Mouse (Mus musculus) urinary bladder, postnatal 4 days (tissue): Measurements from ENCODE around the gene Kat2b.
"Not testable (repeated sequence)": the region's sequence is repeated elsewhere in the genome, so short reads cannot be mapped to it uniquely, and the experiment has no call there.

Experiments
- DNase-seq, 2 experiments: peaks; one replicate each; pipeline ENCODE4 v3.0.0; 2021 to 2022; ENCODE audit warnings: low spot score in 2 of 2

The Kat2b gene

GRCm38 (mm10) chr17:53569829-53570228 is 3.2 kb downstream of the Kat2b start:
- DNase-seq = peak; percentile 47 to 83

GRCm38 (mm10) chr17:53570361-53570875 is 3.8 kb downstream of the Kat2b start:
- no peak for DNase-seq

GRCm38 (mm10) chr17:53570932-53571331 is 4.3 kb downstream of the Kat2b start:
- DNase-seq = not testable (repeated sequence)

GRCm38 (mm10) chr17:53573019-53573556 is 6.4 kb downstream of the Kat2b start:
- no peak for DNase-seq

- no peak for DNase-seq
Measured at GRCm38 (mm10) chr17:53577151-53577550, 10.5 kb downstream of the Kat2b start.

DNA sequence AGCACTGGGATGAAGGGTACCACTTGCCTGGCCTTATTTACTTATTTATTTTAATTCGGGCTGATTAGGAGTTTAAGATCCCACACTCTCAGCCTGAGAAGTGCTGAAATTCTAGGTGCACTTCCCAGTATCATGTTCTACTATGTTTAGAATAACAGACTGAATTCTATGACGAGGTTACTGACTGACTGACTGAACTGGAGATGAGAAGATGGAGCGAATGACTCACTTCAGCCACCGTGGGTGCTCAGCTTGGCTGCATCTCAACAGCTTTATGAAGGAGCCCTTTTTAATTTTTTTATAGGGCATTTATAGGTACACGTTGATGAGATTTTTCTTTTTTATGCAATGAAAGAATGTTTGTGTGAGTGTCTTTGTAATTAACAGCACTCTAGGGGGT is 11.1 kb downstream of the Kat2b start:
- DNase-seq = no peak

- no peak for DNase-seq
Measured at GRCm38 (mm10) chr17:53578249-53578648, 11.6 kb downstream of the Kat2b start.

DNA sequence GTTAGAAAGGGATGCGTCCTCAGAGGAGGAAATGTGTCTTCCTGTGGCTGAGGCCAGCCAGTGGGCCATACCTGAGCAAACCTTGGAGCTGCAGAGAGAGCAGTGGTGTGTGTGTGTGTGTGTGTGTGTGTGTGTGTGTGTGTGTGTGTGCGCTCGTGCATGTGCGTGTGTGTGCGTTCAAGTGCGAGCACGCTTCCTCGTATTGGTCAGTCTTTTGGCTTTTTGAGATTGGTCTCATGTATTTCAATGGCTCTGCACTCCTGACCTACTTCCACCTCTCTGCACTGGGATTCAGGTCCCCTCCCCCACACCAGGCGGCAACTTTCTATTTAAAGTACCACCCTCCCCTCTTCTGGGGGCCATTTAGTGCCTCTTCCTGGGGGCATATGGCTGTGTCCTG is 12.1 kb downstream of the Kat2b start:
- DNase-seq = no peak

DNA sequence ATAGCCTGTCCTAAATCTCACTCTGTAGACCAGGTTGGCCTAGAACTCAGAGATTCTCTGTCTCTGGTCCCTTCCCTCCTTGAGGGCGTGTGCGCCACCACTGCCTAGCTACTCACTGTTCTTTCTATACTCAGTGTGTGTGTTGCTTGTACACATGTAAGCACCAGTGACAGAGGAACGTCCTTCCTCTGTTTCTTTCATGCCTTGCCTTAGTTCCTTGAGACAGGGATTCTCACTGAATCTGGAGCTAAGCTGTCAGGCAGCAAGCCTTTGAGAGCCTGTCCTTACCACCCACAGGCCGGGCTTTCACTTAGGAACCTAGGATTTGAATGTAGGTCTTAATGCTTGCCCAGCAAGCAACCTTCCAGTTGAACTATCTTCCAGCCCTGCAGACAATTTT is 13.0 kb downstream of the Kat2b start:
- no peak for DNase-seq

DNA sequence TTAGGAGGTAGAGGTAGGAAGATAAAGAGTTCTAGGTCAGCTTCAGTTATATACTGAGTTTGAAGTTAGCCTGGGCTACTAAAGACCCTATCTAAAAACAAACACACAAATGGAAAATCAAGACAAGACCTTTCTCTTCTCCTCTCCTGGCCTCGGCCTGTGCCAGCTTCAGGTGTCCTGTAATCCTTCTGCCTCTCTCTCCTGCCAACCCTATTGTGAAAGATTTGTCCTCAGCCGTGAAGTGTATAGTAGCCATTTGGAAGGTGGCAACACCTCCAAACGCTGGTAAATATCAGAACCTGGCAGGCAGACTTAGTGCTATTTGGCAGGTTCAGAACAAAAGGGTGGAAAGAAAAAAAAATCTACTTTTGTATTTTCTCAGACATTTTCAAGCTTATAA is 13.6 kb downstream of the Kat2b start:
- no peak for DNase-seq

GRCm38 (mm10) chr17:53582026-53582585 is 15.4 kb downstream of the Kat2b start:
- DNase-seq = no peak

DNA sequence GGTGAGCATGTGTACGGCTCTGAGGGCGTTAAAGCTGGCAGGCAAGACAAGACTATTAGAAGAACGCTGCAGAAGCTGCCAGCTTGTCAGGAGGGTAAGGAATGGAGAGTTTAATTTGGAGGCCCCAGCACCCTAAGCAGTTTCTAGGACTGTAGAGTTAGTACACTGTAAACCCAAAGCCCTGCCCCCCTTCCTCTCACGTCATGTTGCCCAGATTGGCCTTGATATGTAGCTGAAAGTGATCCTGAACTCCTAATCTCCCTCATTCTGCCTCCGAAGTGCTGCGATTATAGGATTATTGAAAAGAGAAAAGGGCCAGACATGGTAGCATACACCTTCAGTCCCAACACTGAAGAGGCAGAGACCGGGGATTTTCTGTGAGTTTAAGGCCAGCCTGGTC is 16.1 kb downstream of the Kat2b start:
- DNase-seq = no peak

DNA sequence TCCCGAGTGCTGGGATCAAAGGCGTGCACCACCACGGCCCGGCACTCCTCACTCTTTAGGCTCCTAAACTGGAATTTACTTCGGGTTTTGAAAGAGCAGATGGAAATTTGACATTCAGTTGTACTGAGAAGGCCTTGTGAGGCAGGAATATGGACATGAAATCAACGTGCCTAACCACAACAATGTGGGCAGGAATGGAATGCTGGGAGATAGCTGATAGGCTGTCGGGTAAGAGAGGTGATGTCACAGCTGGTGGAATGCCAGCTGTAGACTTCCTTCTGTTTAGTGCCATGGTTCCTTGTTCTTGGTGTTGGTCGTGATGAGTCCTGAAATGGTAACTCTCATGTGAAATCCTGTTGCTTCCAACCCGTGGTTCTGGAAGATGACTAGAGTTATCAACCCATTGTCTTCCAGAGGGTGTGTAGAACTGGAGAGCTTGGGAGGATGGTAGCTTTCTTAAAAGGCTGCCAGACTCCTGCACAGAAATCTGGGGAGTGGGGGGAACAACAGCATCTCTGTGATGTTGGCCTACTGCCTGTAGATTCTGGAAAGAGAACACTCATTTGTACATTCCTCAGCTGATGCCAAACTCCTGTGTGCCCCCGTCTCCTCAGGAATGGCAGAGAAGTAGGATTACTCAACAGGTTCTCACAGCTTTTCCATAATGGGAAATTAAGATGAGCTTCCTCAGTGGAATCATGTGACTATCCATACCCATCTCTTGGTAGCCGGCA is 17.4 kb downstream of the Kat2b start:
- DNase-seq = no peak

DNA sequence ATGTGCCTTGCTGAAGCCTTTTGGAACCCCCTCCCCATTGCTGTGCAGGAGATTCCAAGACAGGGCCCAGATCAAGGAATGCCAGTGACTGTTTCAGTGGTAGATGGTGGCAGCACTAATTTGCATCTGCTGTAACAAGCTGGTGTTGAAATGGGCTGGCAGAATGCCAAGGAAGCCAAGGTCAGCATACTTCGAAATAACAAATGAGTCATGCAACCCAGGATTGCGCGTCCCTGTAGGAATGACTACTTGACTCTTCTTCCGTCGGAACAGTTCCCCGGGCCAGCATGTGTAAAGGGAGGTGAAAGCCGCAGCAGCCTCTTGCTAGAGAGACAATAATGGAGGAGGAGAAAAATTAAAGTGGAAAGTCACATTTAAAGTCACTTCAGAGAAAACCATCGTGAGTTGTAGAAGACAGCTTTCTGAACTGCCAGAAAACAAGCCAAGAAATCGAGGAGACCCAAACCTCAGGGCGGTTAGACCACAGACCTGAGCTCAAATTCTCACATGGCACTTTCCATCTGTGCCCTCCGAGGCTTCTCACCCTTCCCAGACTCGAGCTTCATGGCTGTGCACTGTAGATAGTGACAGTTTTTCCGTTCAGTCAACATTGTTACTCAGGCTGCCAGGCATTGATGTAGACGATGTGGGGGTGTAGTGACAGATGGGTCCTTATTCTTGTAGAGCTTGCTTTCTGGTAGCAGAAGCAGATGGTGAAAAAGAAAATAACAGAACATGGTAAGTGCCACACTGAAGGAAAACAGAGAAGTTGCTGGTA is 20.6 kb downstream of the Kat2b start:
- DNase-seq = peak; percentile 78 to 83

GRCm38 (mm10) chr17:53588097-53588855 is 21.6 kb downstream of the Kat2b start:
- DNase-seq = no peak

GRCm38 (mm10) chr17:53590110-53590509 is 23.4 kb downstream of the Kat2b start:
- no peak for DNase-seq

DNA sequence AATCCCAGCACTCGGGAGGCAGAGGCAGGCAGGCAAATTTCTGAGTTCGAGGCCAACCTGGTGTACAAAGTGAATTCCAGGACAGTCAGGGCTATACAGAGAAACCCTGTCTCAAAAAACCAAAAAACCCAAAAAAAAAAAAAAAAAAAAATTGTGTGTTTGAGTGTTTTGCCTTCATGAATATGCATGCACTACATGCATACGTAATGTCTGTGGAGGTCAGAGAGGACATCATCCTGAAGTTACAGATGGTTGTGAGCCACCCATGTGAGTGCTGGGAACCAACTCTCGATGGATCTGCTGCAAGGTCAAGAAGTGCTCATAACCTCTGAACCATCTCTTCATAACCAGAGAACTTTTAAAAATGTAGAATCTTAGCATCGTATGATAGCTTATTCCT is 25.2 kb downstream of the Kat2b start:
- no peak for DNase-seq

- no peak for DNase-seq
Measured at GRCm38 (mm10) chr17:53594590-53594989, 27.9 kb downstream of the Kat2b start.

DNA sequence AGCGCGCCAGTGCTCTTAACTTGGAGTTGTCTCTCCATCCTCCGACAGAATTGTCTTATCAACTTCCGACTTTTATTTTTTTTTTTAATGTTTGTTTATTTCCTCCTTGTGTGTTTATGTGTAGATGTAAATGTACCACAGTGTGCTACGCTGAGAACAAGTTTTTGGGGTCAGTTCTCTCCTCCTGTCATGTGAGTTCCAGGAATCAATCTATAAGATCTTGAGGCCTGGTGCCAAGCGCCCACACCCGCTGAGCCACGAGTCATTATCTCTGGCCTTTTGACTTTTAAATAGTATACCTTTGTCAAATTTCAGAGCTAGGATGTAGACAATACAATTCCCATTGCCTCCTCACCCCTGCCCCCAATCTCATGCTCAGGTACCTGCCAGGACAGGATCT is 28.9 kb downstream of the Kat2b start:
- DNase-seq = no peak

GRCm38 (mm10) chr17:53596314-53596882 is 29.7 kb downstream of the Kat2b start:
- DNase-seq = peak; percentile 66 to 75
